Mouse (Mus musculus) heart, postnatal 25 days (tissue): ENCODE data around the gene Ifi35. TPM values are rescaled to one million over a fixed set of nuclear protein-coding genes. Genes with fewer than 3 reads are reported as not detected.

Experiments
- DNase-seq: peaks from one replicate; pipeline ENCODE4 v3.0.0; 2022; ENCODE audit warnings: low spot score
- intact Hi-C: fragments of 180-260 bp; cut with DNase I; formaldehyde crosslinking; loops from one replicate; pipeline ENCODE4 v1.15.1; 2025
- microRNA-seq: library from miRNA; unstranded; fragments of <30 nt; microRNA quantifications from one replicate; pipeline ENCODE4 v1.2.0, GENCODE M21; 2022
- total RNA-seq, 2 experiments: library from RNA; stranded (reverse); gene quantifications; 2 replicates each; pipeline ENCODE4 v1.2.3; 2021

The Ifi35 gene
- total RNA-seq, 2 experiments from 2014 or later = 12.0 to 13.7 TPM

DNA sequence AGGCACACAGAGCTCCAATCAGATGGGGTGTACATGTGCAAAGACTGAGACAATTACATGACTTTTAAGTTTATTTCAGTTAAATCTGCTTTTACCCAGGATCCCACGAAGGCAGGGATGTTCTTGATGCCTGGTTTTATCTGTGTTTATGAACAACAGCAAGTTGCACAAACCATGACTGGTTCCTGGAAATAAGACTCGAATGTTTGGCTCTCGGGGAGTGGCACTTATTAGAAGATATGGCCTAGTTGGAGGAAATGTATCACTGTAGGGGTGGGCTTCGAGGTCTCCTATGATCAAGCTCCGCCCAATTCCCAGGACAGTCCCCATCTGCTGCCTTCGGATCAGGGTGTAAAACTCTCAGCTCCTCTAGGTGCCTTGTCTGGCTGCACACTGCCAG is 37.9 kb downstream of the Ifi35 start:
- intact Hi-C loops = no loop called here

DNA sequence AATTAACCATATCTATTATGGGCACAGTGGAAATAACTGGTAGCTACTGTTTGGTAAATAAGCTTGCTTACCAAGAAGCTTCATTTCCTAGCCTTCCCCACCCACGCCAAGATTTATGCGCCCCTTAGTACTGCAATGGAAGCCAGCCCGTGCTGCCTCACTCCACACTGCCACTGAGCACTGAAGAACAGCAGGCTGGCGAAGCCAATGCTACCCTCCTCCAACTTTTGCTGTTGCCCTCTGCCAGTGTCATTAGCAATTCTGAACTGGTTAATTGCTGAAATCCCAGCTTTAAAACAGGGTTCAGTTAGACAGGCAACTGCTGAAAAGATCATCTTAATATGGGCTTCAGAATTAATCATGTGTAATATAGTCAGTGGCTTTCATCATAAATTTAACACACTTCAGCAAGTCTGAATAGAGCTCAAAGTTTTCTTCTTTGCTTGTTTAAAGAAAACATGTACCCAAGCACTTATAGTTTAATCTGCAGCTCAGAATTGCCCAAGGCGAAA is 58.1 kb downstream of the Ifi35 start:
- intact Hi-C loops = no loop called here
- no peak for DNase-seq

More for the DNA sequence above, 37.9 kb downstream of the Ifi35 start:
- no peak for DNase-seq

DNA sequence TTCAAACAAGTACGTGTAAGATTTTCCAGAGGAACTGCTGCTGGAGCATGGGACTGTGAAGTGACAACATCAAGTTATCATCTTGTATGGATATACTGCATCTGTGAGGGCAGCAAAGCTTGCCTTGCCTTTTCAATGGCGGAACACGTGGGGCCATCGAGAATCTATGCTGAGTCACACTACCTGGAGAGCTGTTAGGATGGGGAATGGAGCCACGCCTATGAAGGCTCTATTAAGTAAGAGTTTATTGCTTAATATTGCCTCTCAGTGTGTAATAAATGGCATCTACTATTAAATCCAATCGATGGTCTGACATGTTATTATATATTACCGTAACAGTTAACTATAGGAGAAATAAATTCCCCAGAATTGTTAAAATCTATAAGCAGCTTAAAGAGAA is 58.9 kb downstream of the Ifi35 start:
- intact Hi-C loops = no loop called here
- no peak for DNase-seq

Small RNA genes within 50 kb of the gene (microRNA-seq; reads per million reads assigned to microRNA genes)
- gene Mir6929 = 8.3 reads per million, percentile 22 among the genes with 10 or more reads in this experiment

Other genes with a start within 250 kb of the Ifi35 start
- 10 to 100 TPM; 26.0 to 30.4 TPM for gene Ezh1, start 221.9 kb upstream of the Ifi35 start, total RNA-seq
- gene Ramp2, start 202.4 kb upstream of the Ifi35 start, total RNA-seq = 100 to 1,000 TPM in 1 of 2 experiments, 10 to 100 TPM in 1; 80.9 to 123 TPM
- gene Vps25, start 194.7 kb upstream of the Ifi35 start, total RNA-seq = 10 to 100 TPM; 78.2 to 85.0 TPM
- 10 to 100 TPM in 1 of 2 experiments, 1 to 10 TPM in 1; 9.6 to 14.6 TPM for gene Wnk4, start 187.8 kb upstream of the Ifi35 start, total RNA-seq
- gene Cntd1, start 169.4 kb upstream of the Ifi35 start, total RNA-seq = under 1 TPM; 0.10 to 0.28 TPM
- gene Coa3, start 169.3 kb upstream of the Ifi35 start, total RNA-seq = 10 to 100 TPM; 89.0 to 96.9 TPM
- gene Becn1, start 146.1 kb upstream of the Ifi35 start, total RNA-seq = 100 to 1,000 TPM in 1 of 2 experiments, 10 to 100 TPM in 1; 92.8 to 102 TPM
- 10 to 100 TPM; 80.6 to 88.8 TPM for gene Psme3, start 132.2 kb upstream of the Ifi35 start, total RNA-seq
- 1 to 10 TPM; 1.8 to 2.2 TPM for gene Aoc2, start 123.3 kb upstream of the Ifi35 start, total RNA-seq
- 10 to 100 TPM; 13.9 to 18.5 TPM for gene Aoc3, start 117.8 kb upstream of the Ifi35 start, total RNA-seq
- not detected for gene G6pc, start 80.8 kb upstream of the Ifi35 start, total RNA-seq
- 10 to 100 TPM; 20.7 to 22.8 TPM for gene Aarsd1, start 30.8 kb upstream of the Ifi35 start, total RNA-seq
- 1 to 10 TPM; 8.5 to 9.1 TPM for gene Gm27029, start 23.6 kb upstream of the Ifi35 start, total RNA-seq
- gene Rundc1, start 23.3 kb upstream of the Ifi35 start, total RNA-seq = 10 to 100 TPM; 10.4 to 11.2 TPM
- gene Ptges3l, start 23.1 kb upstream of the Ifi35 start, total RNA-seq = 10 to 100 TPM; 69.0 to 80.2 TPM
- gene Rpl27, start 6.1 kb upstream of the Ifi35 start, total RNA-seq = 10 to 100 TPM; 46.7 to 56.2 TPM
- gene Rnd2, start 16.6 kb downstream of the Ifi35 start, total RNA-seq = 1 to 10 TPM; 5.7 to 6.2 TPM
- 10 to 100 TPM; 21.6 to 25.5 TPM for gene Vat1, start 17.8 kb downstream of the Ifi35 start, total RNA-seq
- under 1 TPM; 0.45 to 0.81 TPM for gene Brca1, start 103.5 kb downstream of the Ifi35 start, total RNA-seq
- gene Nbr1, start 103.7 kb downstream of the Ifi35 start, total RNA-seq = 100 to 1,000 TPM in 1 of 2 experiments, 10 to 100 TPM in 1; 89.9 to 101 TPM
- gene Tmem106a, start 133.8 kb downstream of the Ifi35 start, total RNA-seq = 1 to 10 TPM; 3.6 to 3.8 TPM
- not detected for gene Gm11634, start 150.8 kb downstream of the Ifi35 start, total RNA-seq
- gene Rdm1, start 178.8 kb downstream of the Ifi35 start, total RNA-seq = 10 to 100 TPM; 39.1 to 39.3 TPM
- gene Arl4d, start 217.1 kb downstream of the Ifi35 start, total RNA-seq = 10 to 100 TPM; 21.6 to 31.0 TPM